Mouse (Mus musculus): ENCODE measurements around the gene Bpgm. TPM values are rescaled to one million over a fixed set of nuclear protein-coding genes. Genes with fewer than 3 reads are reported as not detected.

Gene Bpgm
- polyA plus RNA-seq (2014; fragmentation: Illumina TruSeq; extraction: RNeasy Lipid Tissue Mini Kit (QIAGEN cat#74804); ENCODE audit: low read depth, low replicate concordance), result 31.8 TPM

DNA sequence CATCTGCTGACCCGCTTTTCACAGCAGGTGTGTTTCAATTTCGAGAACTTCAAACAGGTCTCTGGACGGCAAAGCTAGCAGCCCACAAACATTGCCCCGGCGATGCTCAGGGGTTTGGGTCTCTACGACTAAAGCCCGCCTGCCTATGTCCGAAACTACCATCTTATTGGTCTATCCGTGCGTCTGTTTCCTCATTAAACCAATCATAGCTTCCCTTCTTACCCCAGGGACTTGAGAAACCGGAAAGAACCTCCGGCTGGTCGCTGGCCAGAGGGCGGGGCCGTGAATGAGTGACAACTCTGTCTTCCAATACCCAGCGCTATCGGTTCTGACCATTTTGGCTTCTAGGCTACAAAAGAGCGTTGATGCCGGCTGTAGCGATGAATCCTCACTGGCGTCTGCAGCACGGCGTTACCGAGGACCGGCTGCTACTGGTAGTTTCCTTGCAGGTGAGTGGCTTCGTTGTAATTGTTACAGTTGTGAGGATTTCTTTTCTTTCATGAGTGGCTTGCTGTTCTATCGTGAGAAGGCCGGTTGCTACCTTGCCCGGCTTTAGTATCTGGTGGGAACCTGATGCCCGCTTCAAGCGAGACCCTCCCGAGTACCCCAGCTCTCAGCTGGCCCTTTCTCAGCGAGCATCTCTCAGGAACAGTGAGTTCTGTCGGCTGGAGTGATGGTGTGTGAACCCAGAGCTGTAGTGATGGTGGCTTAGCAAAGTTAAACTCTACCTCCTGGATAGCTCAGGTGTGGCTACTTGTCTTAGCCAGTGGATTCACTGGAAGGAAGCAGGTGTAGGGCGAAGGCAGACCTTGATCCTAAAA lies at the start of gene Bpgm:
Gene Bpgm, plus strand, starts transcription at position 234 of the 821 bp plus-strand sequence.

Other genes starting within 250 kb of the Bpgm start
- gene Akr1b3, start 158.7 kb upstream of the Bpgm start, polyA plus RNA-seq (2014; fragmentation: Illumina TruSeq; extraction: RNeasy Lipid Tissue Mini Kit (QIAGEN cat#74804); ENCODE audit: low read depth, low replicate concordance), result 323 TPM
- gene Akr1b8, start 122.1 kb upstream of the Bpgm start, polyA plus RNA-seq (2014; fragmentation: Illumina TruSeq; extraction: RNeasy Lipid Tissue Mini Kit (QIAGEN cat#74804); ENCODE audit: low read depth, low replicate concordance), result 8.6 TPM
- 100 TPM for gene Akr1b10, start 92.0 kb upstream of the Bpgm start, polyA plus RNA-seq (2014; fragmentation: Illumina TruSeq; extraction: RNeasy Lipid Tissue Mini Kit (QIAGEN cat#74804); ENCODE audit: low read depth, low replicate concordance)
- not detected for gene Akr1b7, start 63.9 kb upstream of the Bpgm start, polyA plus RNA-seq (2014; fragmentation: Illumina TruSeq; extraction: RNeasy Lipid Tissue Mini Kit (QIAGEN cat#74804); ENCODE audit: low read depth, low replicate concordance)
- 58.7 TPM for gene Cald1, start 122.3 kb downstream of the Bpgm start, polyA plus RNA-seq (2014; fragmentation: Illumina TruSeq; extraction: RNeasy Lipid Tissue Mini Kit (QIAGEN cat#74804); ENCODE audit: low read depth, low replicate concordance)